Mouse (Mus musculus) embryonic facial prominence, embryonic 14.5 days (tissue): Measurements from ENCODE around the gene Rps26. TPM values are rescaled to one million over a fixed set of nuclear protein-coding genes. Genes with fewer than 3 reads are reported as not detected.

Experiments
- ATAC-seq: fragments of 200-750 bp; cut with Nextera tagmentation; 2 replicates; pipeline ENCODE4 v1.8.0; 2017; ENCODE audit warnings: low read depth, moderate number of reproducible peaks, moderate TSS enrichment
- DNase-seq: peaks from one replicate; pipeline ENCODE4 v3.0.0-alpha.2; 2015; ENCODE audit warnings: low spot score
- H3K27ac ChIP-seq: fragments of 300-500 bp; sonication (generic); replicated peaks from 2 replicates; pipeline ENCODE4 v1.5.1; 2014; ENCODE audit warnings: low read depth, mild to moderate bottlenecking, low read length, moderate library complexity
- H3K27me3 ChIP-seq: fragments of 300-500 bp; sonication (generic); replicated peaks from 2 replicates; pipeline ENCODE4 v1.6.1; 2014; ENCODE audit warnings: low read length; ENCODE audit not compliant: control insufficient read depth, insufficient read depth
- H3K36me3 ChIP-seq: fragments of 300-500 bp; sonication (generic); 2 replicates; pipeline ENCODE4 v1.6.1; 2014; ENCODE audit warnings: low read length, mixed read lengths; ENCODE audit not compliant: control insufficient read depth, insufficient read depth
- H3K4me1 ChIP-seq: fragments of 300-500 bp; sonication (generic); 2 replicates; pipeline ENCODE4 v1.6.1; 2014; ENCODE audit warnings: antibody characterized with exemption, low read length; ENCODE audit not compliant: control insufficient read depth, insufficient read depth
- H3K4me2 ChIP-seq: fragments of 300-500 bp; sonication (generic); 2 replicates; pipeline ENCODE4 v1.6.1; 2014; ENCODE audit warnings: low read depth, mild to moderate bottlenecking, low read length, moderate library complexity, mixed read lengths
- H3K4me3 ChIP-seq: fragments of 300-500 bp; sonication (generic); 2 replicates; pipeline ENCODE4 v1.5.1; 2014; ENCODE audit warnings: low read depth, mild to moderate bottlenecking, low read length
- H3K9ac ChIP-seq: fragments of 300-500 bp; sonication (generic); 2 replicates; pipeline ENCODE4 v1.6.1; 2014; ENCODE audit warnings: low read depth, mild to moderate bottlenecking, low read length, moderate library complexity, mixed read lengths
- H3K9me3 ChIP-seq: fragments of 300-500 bp; sonication (generic); 2 replicates; pipeline ENCODE4 v1.6.1; 2016; ENCODE audit warnings: low read length; ENCODE audit not compliant: control insufficient read depth
- WGBS: fragments of 180-500 bp; shearing (Covaris S2); extraction: QIAGEN DNeasy Blood & Tissue Kit; methylation state at CpG from one replicate; pipeline ENCODE4 v1.1.7; 2014; 5-methylcytosine and 5-hydroxymethylcytosine counted together
- polyA plus RNA-seq: library from polyadenylated mRNA; unstranded; fragments of >200 nt; fragmentation: Nextera tagmentation; extraction: Ambion mirVana; gene quantifications from 2 replicates; pipeline ENCODE4 v1.2.1, GENCODE M21; 2014

Gene Rps26
- polyA plus RNA-seq, 1 experiment from 2014 or later: 1,162 TPM

- Histone ChIP-seq H3K27ac (peak overlapping the region; percentile 67), H3K36me3 (no peaks in the 10 kb centered on the region), H3K9ac (peak overlapping the region; percentile 72), H3K4me3 (peak overlapping the region; percentile 55), H3K9me3 (no peaks in the 10 kb centered on the region), H3K4me1 (peaks cover 21% of the 10 kb centered on the region), H3K4me2 (peak overlapping the region; percentile 84), H3K27me3 (no peaks in the 10 kb centered on the region)
- DNase-seq: peak; percentile 76
- WGBS: 4% methylated on average over 11 of the region's 13 CpGs
- ATAC-seq: peak; percentile 67; the same call in 1 of the 2 replicates
Measured at GRCm38 (mm10) chr10:128646139-128647089, 19.9 kb upstream of the Rps26 start.

- ATAC-seq: peak; percentile 87
- H3K9me3 ChIP-seq: no peaks in the 10 kb centered on the region
- peak within 1 kb of the TSS; percentile 72 for H3K9ac ChIP-seq
- peak; percentile 69 for DNase-seq
- H3K27me3 ChIP-seq: no peaks in the 10 kb centered on the region
- peak within 1 kb of the TSS; percentile 84 for H3K4me2 ChIP-seq
- H3K36me3 ChIP-seq: 0 out of 2 replicates have a peak, but pooled peaks cover 5% of the 10 kb centered on the region
- H3K4me1 ChIP-seq: peaks cover 21% of the 10 kb centered on the region
- 2% methylated on average over 35 of the region's 36 CpGs for WGBS
- H3K27ac ChIP-seq: peak within 1 kb of the TSS; percentile 67
- peak within 1 kb of the TSS; percentile 55 for H3K4me3 ChIP-seq
Measured at GRCm38 (mm10) chr10:128645111-128646011, 18.8 kb upstream of the Rps26 start, which contains the start of gene Ikzf4. Ikzf4 (minus strand) TSS chr10:128645991.

- Histone ChIP-seq H3K27me3 (no peaks in the 10 kb centered on the region), H3K9ac (no peak overlapping the region), H3K4me2 (no peak overlapping the region), H3K27ac (no peak overlapping the region), H3K4me1 (peaks cover 21% of the 10 kb centered on the region), H3K9me3 (no peaks in the 10 kb centered on the region), H3K36me3 (peaks cover 23% of the 10 kb centered on the region), H3K4me3 (no peak overlapping the region)
- DNase-seq (no peak), ATAC-seq (no peak)
- WGBS: 88% methylated on average over 6 of the region's 6 CpGs
Measured at GRCm38 (mm10) chr10:128642749-128643148, 16.2 kb upstream of the Rps26 start.

- H3K9ac ChIP-seq: no peak overlapping the region
- DNase-seq: no peak
- 63% methylated on average over 7 of the region's 7 CpGs for WGBS
- H3K4me2 ChIP-seq: no peak overlapping the region
- no peaks in the 10 kb centered on the region for H3K9me3 ChIP-seq
- no peaks in the 10 kb centered on the region for H3K27me3 ChIP-seq
- H3K27ac ChIP-seq: no peak overlapping the region
- H3K4me3 ChIP-seq: no peak overlapping the region
- peaks cover 23% of the 10 kb centered on the region for H3K36me3 ChIP-seq
- peaks cover 17% of the 10 kb centered on the region for H3K4me1 ChIP-seq
- no peak for ATAC-seq
Measured at GRCm38 (mm10) chr10:128641871-128642270, 15.3 kb upstream of the Rps26 start.

- H3K4me1 ChIP-seq: peaks cover 10% of the 10 kb centered on the region
- no peak overlapping the region for H3K9ac ChIP-seq
- H3K27me3 ChIP-seq: no peaks in the 10 kb centered on the region
- H3K9me3 ChIP-seq: no peaks in the 10 kb centered on the region
- no peak overlapping the region for H3K4me3 ChIP-seq
- peaks cover 30% of the 10 kb centered on the region for H3K36me3 ChIP-seq
- H3K4me2 ChIP-seq: no peak overlapping the region
- DNase-seq: no peak
- WGBS: 92% methylated on average over 15 of the region's 15 CpGs
- no peak for ATAC-seq
- H3K27ac ChIP-seq: no peak overlapping the region
Measured at GRCm38 (mm10) chr10:128640891-128641290, 14.3 kb upstream of the Rps26 start.

GRCm38 (mm10) chr10:128639999-128640398, 13.5 kb upstream of the Rps26 start:
- no peak overlapping the region for H3K27ac ChIP-seq
- no peak overlapping the region for H3K9ac ChIP-seq
- H3K27me3 ChIP-seq: no peaks in the 10 kb centered on the region
- peaks cover 38% of the 10 kb centered on the region for H3K36me3 ChIP-seq
- no peaks in the 10 kb centered on the region for H3K9me3 ChIP-seq
- WGBS: 89% methylated on average over 14 of the region's 14 CpGs
- H3K4me2 ChIP-seq: no peak overlapping the region
- H3K4me3 ChIP-seq: no peak overlapping the region
- ATAC-seq (no peak), DNase-seq (no peak)
- H3K4me1 ChIP-seq: peaks cover 6% of the 10 kb centered on the region

- Histone ChIP-seq H3K9me3 (no peaks in the 10 kb centered on the region), H3K27me3 (no peaks in the 10 kb centered on the region), H3K4me1 (no peaks in the 10 kb centered on the region), H3K4me3 (no peak overlapping the region), H3K4me2 (peak overlapping the region; percentile 20; the same call in 1 of the 2 replicates), H3K27ac (no peak overlapping the region), H3K36me3 (peaks cover 50% of the 10 kb centered on the region), H3K9ac (no peak overlapping the region)
- no peak for DNase-seq
- no peak for ATAC-seq
- WGBS: 20% methylated on average over 11 of the region's 11 CpGs
Measured at GRCm38 (mm10) chr10:128637011-128637410, 10.5 kb upstream of the Rps26 start.

- DNase-seq (no peak), ATAC-seq (no peak)
- no peaks in the 10 kb centered on the region for H3K9me3 ChIP-seq
- no peak overlapping the region for H3K27ac ChIP-seq
- no peak overlapping the region for H3K9ac ChIP-seq
- H3K4me1 ChIP-seq: no peaks in the 10 kb centered on the region
- 56% methylated on average over 6 of the region's 6 CpGs for WGBS
- peaks cover 50% of the 10 kb centered on the region for H3K36me3 ChIP-seq
- peak overlapping the region; percentile 20; the same call in 1 of the 2 replicates for H3K4me2 ChIP-seq
- no peaks in the 10 kb centered on the region for H3K27me3 ChIP-seq
- H3K4me3 ChIP-seq: no peak overlapping the region
Measured at GRCm38 (mm10) chr10:128636561-128636960, 10.0 kb upstream of the Rps26 start.
